Mouse (Mus musculus) kidney, embryonic 14.5 days (tissue): Measurements from ENCODE around the gene Arhgef40. TPM values are rescaled to one million over a fixed set of nuclear protein-coding genes. Genes with fewer than 3 reads are reported as not detected.
"Not testable (repeated sequence)": the region's sequence is repeated elsewhere in the genome, so short reads cannot be mapped to it uniquely, and the experiment has no call there.

Source experiments
- ATAC-seq: fragments of 200-750 bp; cut with Nextera tagmentation; 2 replicates; pipeline ENCODE4 v1.8.0; 2017; ENCODE audit warnings: moderate number of reproducible peaks, mild to moderate bottlenecking, moderate TSS enrichment, moderate library complexity; ENCODE audit not compliant: low FRiP score, low TSS enrichment
- H3K27ac ChIP-seq: fragments of 300-500 bp; sonication (generic); 2 replicates; pipeline ENCODE4 v1.5.1; 2014; ENCODE audit warnings: low read depth, mild to moderate bottlenecking, low read length, moderate library complexity, mixed read lengths
- H3K27me3 ChIP-seq: fragments of 300-500 bp; sonication (generic); 2 replicates; pipeline ENCODE4 v1.6.1; 2014; ENCODE audit warnings: mild to moderate bottlenecking, low read length; ENCODE audit not compliant: control insufficient read depth, insufficient read depth
- H3K36me3 ChIP-seq: fragments of 300-500 bp; sonication (generic); 2 replicates; pipeline ENCODE4 v1.6.1; 2014; ENCODE audit warnings: low read length, mixed read lengths; ENCODE audit not compliant: control insufficient read depth, insufficient read depth
- H3K4me1 ChIP-seq: fragments of 300-500 bp; sonication (generic); 2 replicates; pipeline ENCODE4 v1.6.1; 2014; ENCODE audit warnings: low read length, mixed read lengths; ENCODE audit not compliant: control insufficient read depth, insufficient read depth
- H3K4me2 ChIP-seq: fragments of 300-500 bp; sonication (generic); replicated peaks from 2 replicates; pipeline ENCODE4 v1.6.1; 2014; ENCODE audit warnings: low read depth, mild to moderate bottlenecking, low read length
- H3K4me3 ChIP-seq: fragments of 300-500 bp; sonication (generic); 2 replicates; pipeline ENCODE4 v1.5.1; 2014; ENCODE audit warnings: mild to moderate bottlenecking, low read length
- H3K9ac ChIP-seq: fragments of 300-500 bp; sonication (generic); 2 replicates; pipeline ENCODE4 v1.6.1; 2014; ENCODE audit warnings: low read depth, mild to moderate bottlenecking, low read length, moderate library complexity
- H3K9me3 ChIP-seq: fragments of 300-500 bp; sonication (generic); 2 replicates; pipeline ENCODE4 v1.6.1; 2016; ENCODE audit warnings: low read length; ENCODE audit not compliant: control insufficient read depth
- WGBS: fragments of 180-500 bp; shearing (Covaris S2); extraction: QIAGEN DNeasy Blood & Tissue Kit; methylation state at CpG from one replicate; pipeline ENCODE4 v1.1.7; 2014; 5-methylcytosine and 5-hydroxymethylcytosine counted together
- polyA plus RNA-seq: library from polyadenylated mRNA; unstranded; fragments of >200 nt; fragmentation: Nextera tagmentation; extraction: Ambion mirVana; gene quantifications from 2 replicates; pipeline ENCODE4 v1.2.1, GENCODE M21; 2014

Gene Arhgef40
- polyA plus RNA-seq, 1 experiment from 2014 or later, result 74.9 TPM

DNA sequence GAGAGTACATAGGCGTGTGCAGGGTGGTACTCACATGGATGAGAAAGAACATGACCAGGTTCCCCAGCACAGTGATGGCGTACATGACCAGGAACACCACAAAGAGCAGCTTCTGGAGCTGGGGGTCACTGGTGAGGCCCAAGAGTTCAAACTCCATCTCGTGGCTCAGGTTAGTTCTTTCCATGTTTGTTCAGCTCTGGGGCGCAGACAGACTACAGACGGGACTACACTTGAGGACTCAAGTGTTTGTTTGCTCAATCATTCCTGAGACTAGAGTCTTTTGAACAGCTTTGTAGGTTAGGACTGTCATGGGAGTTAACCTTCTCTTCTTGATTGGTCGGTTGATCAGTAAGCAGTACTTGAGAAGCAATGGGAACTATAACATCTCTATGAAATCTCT is 51.4 kb downstream of the Arhgef40 start:
- WGBS, result 85% methylated on average over 6 of the region's 6 CpGs
- no peak overlapping the region for H3K4me3 ChIP-seq
- H3K9ac ChIP-seq, result no peak overlapping the region
- no peaks in the 10 kb centered on the region for H3K9me3 ChIP-seq
- no peaks in the 10 kb centered on the region for H3K27me3 ChIP-seq
- no peaks in the 10 kb centered on the region for H3K4me1 ChIP-seq
- no peaks in the 10 kb centered on the region for H3K36me3 ChIP-seq
- H3K27ac ChIP-seq, result no peak overlapping the region
- ATAC-seq, result no peak
- no peak overlapping the region for H3K4me2 ChIP-seq

GRCm38 (mm10) chr14:52039332-52039731 is 54.8 kb downstream of the Arhgef40 start:
- Histone ChIP-seq H3K4me2 (no peak overlapping the region), H3K27me3 (peaks cover 2% of the 10 kb centered on the region; the same call in 1 of the 2 replicates), H3K4me3 (no peak overlapping the region), H3K9me3 (no peaks in the 10 kb centered on the region), H3K36me3 (no peaks in the 10 kb centered on the region), H3K9ac (no peak overlapping the region), H3K4me1 (no peaks in the 10 kb centered on the region), H3K27ac (no peak overlapping the region)
- ATAC-seq, result no peak
- 88% methylated on average over 5 of the region's 5 CpGs for WGBS

DNA sequence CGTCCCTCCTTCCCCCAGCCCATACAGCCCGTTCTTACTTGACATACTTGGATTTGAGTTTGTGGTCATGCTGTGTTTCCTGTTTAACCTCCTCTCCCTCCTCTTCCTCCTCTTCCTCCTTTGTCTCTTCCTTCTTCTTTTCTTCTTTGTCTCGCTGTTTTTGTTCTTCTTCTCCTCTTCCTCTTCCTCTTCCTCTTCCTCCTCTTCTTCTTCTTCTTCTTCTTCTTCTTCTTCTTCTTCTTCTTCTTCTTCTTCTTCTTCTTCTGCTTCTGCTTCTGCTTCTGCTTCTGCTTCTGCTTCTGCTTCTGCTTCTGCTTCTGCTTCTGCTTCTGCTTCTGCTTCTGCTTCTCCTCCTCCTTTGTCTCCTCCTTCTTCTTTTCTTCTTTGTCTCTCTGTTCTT is 57.8 kb downstream of the Arhgef40 start, which contains the start of gene Olfr221:
Gene Olfr221, minus strand, starts transcription at position 101 of the 400 bp plus-strand sequence.
- H3K27ac ChIP-seq, ATAC-seq, H3K4me3 ChIP-seq, H3K4me1 ChIP-seq, H3K4me2 ChIP-seq, H3K9ac ChIP-seq, H3K36me3 ChIP-seq, H3K27me3 ChIP-seq, H3K9me3 ChIP-seq: not testable (repeated sequence)
- WGBS, result 66% methylated on average over 3 of the region's 3 CpGs

- Histone ChIP-seq H3K9me3 (no peaks in the 10 kb centered on the region), H3K4me3 (no peak overlapping the region), H3K27me3 (peaks cover 2% of the 10 kb centered on the region; the same call in 1 of the 2 replicates), H3K36me3 (no peaks in the 10 kb centered on the region), H3K4me1 (no peaks in the 10 kb centered on the region), H3K4me2 (no peak overlapping the region), H3K27ac (no peak overlapping the region), H3K9ac (no peak overlapping the region)
- no peak for ATAC-seq
- WGBS, result 87% methylated on average over 6 of the region's 6 CpGs
Measured at GRCm38 (mm10) chr14:52043446-52043845, 58.9 kb downstream of the Arhgef40 start.

DNA sequence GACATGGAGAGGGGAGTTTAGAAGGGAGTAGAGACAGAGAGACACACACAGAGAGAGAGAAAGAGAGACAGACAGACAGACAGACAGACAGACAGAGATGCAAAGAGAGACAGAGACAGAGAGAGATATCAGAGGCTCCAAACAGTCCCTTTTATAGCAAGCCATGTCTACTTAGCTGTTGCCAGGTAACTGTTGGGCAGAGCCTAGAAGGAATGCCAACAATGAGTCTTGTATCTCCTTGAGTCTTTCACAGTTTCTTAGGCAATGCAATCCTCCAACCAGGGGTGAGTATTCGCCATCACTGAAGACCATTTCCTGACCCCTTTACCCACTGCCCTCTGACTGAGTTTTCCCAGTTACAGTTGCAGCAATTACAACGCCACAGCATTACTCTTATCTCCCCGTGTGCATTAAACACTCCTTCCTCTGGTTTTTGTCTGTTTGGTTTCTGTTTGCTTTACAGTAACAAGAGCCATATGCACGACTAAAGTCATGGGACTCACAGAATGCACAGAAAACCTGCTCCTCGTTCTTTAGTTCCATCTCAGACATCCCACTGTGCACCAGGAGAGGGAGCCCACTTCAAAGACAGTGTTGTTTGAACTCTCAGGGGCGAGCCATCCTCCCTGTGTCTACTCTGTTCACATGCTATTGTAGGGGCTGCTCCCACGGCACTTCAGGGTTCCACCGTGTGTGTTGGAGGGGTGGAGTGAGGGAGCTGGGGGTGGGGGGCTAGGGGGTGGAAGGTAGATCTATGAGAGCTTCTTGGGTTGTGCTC is 60.6 kb downstream of the Arhgef40 start:
- Histone ChIP-seq H3K9ac (no peak overlapping the region), H3K27ac (no peak overlapping the region), H3K9me3 (no peaks in the 10 kb centered on the region), H3K36me3 (no peaks in the 10 kb centered on the region), H3K27me3 (peaks cover 2% of the 10 kb centered on the region; the same call in 1 of the 2 replicates), H3K4me3 (no peak overlapping the region), H3K4me2 (no peak overlapping the region), H3K4me1 (no peaks in the 10 kb centered on the region)
- WGBS, result 17% methylated on average over 8 of the region's 8 CpGs
- peak; percentile 49; the same call in 1 of the 2 replicates for ATAC-seq

- H3K36me3 ChIP-seq, result no peaks in the 10 kb centered on the region
- no peak overlapping the region for H3K4me3 ChIP-seq
- H3K4me1 ChIP-seq, result no peaks in the 10 kb centered on the region
- no peak overlapping the region for H3K27ac ChIP-seq
- H3K27me3 ChIP-seq, result peaks cover 2% of the 10 kb centered on the region; the same call in 1 of the 2 replicates
- no peak for ATAC-seq
- H3K9ac ChIP-seq, result no peak overlapping the region
- no peaks in the 10 kb centered on the region for H3K9me3 ChIP-seq
- 81% methylated on average over 9 of the region's 9 CpGs for WGBS
- H3K4me2 ChIP-seq, result no peak overlapping the region
Measured at GRCm38 (mm10) chr14:52045966-52046565, 61.5 kb downstream of the Arhgef40 start.

- 90% methylated on average over 3 of the region's 3 CpGs for WGBS
- not testable (repeated sequence) for H3K36me3 ChIP-seq, H3K4me2 ChIP-seq, ATAC-seq, H3K27me3 ChIP-seq, H3K27ac ChIP-seq, H3K4me3 ChIP-seq, H3K4me1 ChIP-seq, H3K9me3 ChIP-seq, H3K9ac ChIP-seq
Measured at GRCm38 (mm10) chr14:52052720-52053119, 68.2 kb downstream of the Arhgef40 start.
